Mouse (Mus musculus) layer of hippocampus, adult 9-10 months (tissue): ENCODE results near the gene Efcab11.
A peak's percentile ranks its signal among the peaks of the same experiment; 100 is the strongest.
"Not testable (repeated sequence)": the region's sequence is repeated elsewhere in the genome, so short reads cannot be mapped to it uniquely, and the experiment has no call there.

Experiments
- DNase-seq: peaks from one replicate; pipeline ENCODE4 v3.0.0; 2022; ENCODE audit warnings: low spot score

Efcab11 gene

DNA sequence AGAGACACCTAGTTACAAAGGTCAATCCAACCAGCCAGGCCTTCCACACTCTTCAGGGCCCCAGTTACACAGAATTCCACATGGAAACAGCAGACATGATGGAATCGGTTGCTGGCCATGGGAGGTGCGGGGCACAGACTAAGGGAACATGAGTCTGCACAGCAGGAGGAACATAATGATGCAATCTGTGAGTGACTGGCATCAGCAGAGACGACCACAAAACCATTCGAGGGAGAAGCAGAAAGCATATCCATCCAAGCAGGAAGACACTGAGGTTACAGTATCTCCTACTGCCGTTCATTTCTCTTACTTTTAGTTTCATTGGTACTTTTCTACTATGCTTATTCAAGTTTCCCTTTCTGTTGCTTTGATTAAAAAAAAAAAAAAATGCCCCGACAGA lies 9.6 kb downstream of the Efcab11 start:
- no peak for DNase-seq

DNA sequence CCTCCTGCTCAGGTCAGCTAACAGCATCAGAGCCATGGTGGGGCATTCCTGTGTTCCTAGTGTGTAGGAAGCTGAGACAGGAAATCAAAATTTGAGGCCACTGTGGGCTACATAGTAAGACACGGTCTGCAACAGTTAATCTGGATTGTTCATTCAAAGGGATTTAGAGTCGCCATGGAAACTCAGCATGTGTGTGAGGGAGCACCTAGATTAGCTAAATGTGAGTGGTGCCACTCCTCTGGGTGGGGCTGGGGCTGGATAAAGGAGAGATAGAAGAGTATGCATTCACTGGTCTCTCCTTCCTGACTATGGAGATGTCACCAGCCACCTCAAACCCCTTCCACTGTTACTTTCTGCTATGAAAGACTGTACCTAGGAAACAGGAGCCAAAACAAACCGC lies 10.8 kb downstream of the Efcab11 start:
- DNase-seq, result no peak

DNA sequence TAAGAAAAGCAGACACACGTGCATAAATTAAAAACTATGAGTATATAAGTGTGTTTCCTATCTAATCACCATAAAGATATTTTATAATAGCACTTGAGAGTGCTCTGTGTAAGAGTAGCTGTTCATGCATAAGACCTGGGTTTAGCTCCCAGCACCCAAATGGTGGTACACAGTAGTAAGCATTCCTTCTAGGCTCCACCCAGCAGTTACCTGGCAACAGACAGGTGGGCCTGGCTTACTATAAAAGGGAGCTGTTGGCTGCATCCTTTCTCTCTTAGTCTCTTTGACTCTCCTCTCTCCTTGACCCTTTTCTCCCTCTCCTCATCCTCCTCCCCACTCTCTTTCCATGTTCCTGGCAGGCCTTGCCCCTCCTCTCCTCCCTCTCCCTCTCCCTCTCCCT lies 15.4 kb downstream of the Efcab11 start:
- DNase-seq, result no peak

DNA sequence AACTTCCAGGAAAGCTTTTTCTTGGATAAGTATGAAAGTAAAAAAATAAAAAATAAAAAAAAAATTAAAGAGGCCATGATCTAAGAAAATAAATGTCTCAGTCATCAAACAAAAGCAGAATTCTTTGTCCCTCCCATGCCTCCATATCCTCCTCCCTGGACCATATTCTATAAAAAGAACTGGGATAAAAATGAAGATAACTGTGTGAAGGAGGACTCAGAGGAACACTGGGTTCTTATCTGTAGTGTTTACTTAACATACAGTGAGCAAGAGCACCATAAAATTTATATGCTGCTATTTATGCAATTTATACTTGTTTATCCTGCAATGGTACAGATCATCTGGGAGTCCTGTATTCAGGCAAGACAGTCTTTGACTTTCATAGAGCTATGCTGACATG lies 19.6 kb downstream of the Efcab11 start:
- DNase-seq, result no peak

DNA sequence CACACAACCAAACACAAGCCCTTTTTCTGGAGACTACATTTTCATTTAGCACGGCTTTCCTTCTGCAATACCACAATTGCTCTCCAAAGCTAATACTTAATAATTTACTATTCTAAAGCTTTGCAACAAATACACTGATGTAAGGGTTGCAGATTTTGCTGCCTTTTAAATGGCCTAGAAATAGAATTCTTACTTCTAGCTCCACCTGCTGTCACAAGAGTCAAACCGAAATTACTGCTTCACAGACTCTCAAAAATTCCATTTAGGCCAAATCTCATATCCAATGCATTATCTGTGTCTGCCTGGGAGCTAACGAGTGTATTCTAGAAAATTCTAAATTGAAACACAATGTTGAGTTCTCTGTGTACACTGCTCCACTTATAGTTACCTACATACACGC lies 23.3 kb downstream of the Efcab11 start:
- no peak for DNase-seq

DNA sequence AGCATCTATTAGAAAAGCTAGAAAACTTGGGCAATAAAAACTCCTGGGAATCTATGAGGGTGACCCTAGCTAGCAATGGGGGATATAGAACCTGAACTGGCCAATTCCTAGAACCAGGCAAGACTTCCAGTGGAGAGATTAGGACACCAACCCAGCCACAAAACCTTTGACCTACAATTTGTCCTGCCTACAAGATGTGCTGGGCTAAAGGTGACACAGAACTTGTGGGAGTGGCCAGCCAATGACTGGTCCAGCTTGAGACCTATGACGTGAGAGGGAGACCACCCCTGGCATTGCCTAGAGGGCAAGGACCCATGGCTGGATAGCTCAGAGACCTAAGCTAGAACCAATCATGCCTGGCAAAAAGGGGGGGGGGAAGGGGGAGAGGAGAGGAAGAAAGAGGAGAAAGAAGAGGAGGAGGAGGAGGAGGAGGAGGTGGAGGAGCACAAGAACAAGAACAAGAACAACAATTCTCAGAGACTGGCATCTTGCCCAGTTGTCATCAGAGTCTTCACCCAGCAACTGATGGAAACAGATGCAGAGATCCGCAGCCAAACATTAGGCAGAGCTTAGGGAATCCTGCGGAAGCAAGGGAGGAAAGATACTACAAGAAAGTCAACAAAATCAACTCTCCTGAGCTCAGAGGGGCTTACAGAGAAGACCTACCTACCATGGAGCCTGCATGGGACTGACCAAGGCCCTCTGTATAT lies 24.7 kb downstream of the Efcab11 start:
- no peak for DNase-seq

DNA sequence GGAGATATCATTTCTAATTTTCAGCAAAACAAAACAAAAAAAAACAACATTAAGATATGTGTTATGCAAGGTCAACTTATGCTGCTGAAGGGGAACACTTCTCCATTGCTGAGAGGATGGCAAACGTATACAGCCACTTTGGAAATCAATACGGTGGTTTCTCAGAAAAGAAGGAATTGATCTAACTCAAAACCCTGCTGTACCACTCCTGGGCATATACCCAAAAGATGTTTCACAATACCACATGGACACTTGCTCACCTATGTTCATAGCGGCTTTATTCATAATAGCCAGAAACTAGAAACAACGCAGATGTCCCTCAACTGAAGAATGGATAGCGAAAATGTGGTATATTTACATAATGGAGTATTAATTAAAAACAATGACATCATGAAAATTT lies 25.6 kb downstream of the Efcab11 start:
- DNase-seq, result no peak

DNA sequence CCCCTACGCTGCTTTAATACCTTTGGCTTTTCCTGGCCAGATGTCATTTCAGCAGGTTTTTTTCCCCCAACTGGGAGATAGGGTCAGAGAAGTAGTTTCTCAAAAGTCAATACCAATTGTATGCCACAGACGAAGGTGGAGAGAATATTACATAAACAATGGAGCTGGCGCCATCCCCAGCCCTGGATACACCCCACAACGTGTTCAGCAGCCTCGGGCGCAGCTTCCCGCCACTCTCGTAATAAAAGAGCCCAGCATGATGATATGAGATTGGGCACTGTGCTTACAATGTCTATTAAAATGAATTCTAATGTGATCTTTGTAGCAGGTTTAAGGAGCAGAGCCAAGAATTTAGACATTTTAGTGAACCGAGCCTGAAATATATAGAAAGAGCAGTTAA lies 28.2 kb downstream of the Efcab11 start:
- DNase-seq, result no peak

DNA sequence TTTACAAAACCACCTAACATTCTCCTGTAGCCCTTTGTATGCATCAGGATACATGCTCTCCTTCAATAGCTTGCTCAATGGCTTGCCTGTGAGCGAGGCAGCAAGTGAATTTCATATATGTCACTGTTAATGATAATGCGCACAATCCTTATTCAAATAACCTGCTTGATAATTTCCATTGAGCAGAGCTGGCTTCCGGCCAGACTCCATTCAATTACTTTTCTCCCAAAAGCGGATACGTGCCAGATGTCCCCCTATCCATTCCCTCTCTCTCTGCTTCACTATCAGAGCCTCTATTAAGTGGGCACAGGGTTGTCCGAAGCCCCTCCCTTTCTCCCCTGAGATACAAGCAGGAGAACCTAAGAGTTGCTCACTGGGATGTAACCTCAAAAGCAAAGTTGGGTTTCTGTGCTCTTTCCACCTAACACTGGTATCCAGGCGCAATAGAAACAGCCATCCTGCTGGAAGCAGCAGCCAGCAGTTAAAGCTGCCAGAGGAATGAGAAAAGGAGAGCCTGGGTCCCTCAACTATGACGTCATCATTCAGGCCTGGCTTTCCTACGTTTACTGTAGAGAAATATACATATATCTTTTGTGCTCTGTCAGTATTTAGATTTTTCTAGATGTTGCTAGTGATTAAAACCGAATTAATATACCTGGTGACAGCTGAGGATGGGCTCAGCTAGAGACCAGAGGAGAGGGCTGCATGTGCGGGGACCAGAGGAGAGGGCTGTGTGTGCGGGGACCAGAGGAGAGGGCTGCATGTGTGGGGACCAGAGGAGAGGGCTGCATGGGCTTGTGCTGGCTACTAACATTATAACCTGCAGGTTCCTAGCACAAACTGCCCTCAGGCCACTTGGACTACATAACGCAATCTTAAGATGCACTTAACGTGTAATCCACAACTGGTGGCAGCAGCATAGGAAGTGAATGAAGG lies 30.6 kb downstream of the Efcab11 start:
- DNase-seq, result no peak

DNA sequence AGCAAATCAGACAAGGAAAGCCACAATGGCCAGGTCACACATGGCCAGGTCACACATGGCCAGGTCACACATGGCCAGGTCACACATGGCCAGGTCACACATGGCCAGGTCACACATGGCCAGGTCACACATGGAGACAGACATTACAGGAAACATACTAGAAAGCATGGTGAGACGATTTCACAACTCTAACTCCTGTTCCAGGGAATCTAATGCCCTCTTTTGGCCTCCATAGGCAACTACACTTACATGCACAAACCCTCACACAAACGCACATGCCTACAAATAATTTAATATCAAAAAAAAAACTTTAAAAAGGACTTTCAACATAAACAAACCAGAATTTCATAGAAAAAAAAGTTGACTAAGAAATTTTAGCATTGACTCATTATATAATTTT lies 34.2 kb downstream of the Efcab11 start:
- DNase-seq, result no peak

DNA sequence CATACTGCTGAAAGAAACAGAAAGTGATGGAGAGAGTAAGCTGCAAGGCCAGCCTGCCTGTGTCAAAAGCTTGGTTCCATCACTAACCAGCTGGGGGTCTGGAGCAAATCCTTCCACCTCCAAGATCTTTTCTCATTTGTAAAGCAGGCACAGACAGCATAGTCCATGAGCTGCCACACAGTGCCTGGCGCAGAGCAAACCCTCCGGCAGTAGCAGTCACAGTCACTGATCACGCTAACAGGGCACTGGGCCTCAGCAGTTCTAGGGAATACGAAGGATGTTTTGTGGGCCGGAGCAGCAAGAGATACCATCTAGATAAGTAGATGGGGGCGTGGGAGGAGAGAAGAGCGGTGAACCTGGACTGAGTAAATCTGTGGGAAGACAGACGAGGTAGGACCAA lies 39.3 kb downstream of the Efcab11 start:
- DNase-seq, result no peak

DNA sequence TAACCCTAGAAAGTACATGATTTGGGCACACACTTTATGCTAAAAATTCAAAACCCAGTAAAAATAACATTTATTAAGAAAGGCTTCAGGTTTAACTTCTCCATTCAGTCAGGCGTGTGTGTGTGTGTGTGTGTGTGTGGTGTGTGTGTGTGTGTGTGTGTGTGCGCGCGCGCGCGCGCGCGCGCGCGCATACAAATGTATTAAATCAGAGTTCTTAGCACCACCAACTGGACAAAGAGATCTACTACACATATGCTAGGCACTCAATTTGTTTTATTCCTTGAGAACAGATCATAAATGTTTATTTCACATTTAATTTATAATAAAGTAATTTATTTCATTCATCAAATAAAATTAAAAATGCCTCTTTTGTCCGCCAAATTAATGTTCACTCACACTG lies 45.5 kb downstream of the Efcab11 start:
- DNase-seq, result peak; percentile 21

DNA sequence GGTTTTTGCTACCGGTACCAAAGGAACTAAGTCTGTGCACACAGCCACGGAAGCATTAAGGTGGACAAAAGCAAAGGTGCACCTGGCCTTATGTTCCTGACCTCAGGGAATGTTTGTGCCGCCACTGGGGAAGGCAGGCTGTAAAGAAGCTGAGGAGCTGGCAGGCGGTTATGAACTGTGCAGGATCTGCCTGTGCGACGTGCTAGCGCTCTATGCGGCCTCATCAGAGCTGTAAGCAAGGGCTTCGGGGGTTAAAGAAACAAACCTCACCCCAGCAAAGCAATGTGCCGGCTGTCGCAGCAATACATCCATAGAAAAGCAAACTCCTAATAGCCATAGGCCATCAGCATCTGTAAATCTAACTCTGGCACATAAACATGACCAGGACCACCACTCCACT lies 46.1 kb downstream of the Efcab11 start:
- no peak for DNase-seq

DNA sequence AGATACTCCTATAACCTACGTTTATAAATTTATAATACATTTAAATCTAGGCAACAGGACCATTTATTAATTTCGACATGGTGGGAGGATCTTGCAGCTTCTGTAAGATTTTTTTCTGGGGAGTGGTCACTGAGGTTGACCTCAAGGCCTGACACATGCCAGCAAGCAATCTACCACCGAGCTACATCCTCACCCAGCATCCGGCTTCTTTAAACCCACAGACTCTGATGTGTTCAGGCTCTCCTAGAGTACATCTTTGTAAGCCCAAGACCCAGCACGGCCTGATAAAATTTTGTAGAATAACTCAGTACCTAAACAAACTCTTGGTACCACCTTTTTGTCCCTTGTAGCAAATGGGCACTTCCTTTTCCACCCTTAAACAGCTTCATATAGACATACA lies 46.7 kb downstream of the Efcab11 start:
- DNase-seq, result no peak

DNA sequence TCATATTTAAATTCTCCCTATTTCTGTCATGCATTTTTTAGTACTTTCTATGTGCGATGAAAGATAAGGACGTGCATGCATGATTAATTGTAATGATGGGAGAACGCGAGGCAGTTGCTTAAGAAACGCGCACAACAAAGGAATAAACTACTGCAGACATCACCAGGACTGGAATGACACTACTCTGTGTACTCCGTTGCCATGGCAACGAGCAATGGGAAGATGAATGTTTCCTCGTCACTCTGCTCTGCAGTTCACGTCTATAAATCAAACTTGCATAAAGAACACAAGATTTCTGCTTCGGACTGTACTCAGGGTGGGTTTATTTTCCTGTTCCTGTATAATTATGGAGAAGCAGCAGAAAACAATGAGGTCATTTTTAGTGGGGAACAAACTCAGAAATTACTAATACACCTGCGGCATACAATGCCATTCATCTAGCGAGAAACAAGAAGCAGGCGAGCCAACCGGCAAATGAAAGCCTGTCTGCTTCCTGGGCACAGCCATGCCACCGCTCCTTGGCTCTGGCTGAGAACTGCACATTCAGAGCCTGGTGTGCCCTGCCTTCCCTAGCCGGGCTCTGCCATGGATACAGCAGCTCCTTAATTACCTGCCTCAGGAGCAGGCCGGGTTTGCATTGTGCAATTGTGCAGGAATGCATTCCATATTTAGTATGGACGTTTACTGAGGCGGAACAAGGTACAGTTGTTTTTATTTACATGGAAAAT lies 47.7 kb downstream of the Efcab11 start:
- peak; percentile 30 for DNase-seq

DNA sequence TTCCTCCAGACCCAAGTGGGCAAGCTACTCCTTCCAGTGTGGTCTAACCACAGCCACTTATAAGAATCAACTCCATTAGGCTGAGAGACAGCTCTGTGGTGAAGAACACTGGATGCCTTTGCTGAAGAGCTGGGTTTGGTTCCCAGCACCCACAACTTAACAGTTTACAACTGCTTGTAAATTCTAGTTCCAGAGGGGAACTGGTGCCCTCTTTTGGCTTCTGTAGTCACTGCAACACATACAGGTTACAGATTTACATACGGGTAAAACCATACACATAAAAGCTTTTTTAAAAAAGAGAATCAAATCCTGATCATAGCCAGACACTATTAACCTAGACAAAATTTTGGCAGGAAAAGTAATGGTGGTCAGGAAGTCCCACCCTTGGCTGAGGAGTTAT lies 50.8 kb downstream of the Efcab11 start:
- DNase-seq, result no peak

DNA sequence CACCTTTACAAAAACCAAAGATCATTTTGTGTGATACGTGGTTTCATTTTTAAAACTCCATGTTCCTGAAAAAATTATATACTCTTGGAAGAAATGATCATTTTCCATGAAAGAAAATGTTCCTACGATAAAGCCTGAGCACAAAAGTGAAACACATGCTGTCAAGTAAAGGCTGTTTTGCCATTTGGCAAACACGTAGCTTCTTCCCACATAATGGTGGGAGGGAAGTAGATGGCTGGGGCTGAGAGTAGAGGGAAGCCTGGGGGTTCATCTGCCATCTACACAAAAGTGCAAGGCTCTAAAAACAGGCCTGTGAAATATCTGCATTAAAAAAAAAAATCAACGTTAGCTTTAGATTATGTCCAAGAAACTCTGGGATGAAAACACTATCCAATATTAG lies 61.6 kb downstream of the Efcab11 start:
- DNase-seq, result no peak

DNA sequence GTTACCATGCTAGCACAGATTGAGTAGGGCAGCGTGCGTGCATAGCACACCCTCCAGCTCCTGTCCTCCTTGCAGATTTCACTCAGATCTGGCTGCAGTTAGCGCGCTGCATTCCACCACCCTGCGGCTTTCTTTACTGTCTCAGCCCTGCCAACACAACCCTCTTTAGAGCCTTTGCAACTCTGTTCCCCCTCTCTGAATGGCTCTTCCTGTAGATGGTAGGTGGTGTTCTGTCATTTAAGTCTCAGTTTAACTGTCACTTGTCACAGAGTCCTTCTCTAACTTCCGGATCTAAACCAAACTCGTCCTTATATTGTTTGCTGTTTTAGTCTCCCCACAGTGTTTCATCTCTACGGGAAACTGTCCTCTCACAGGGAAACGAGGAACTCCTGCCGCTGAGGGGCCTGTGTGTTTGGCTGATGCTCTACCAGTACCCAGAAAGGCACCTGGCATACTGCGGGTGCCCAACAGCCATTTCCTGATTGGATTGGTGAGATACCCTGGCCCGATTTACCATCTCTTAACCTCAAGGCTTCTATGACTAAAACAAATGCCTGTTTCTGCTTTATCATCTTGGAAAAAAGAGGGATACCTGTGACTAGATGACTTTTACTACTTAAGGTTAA lies 62.8 kb downstream of the Efcab11 start:
- DNase-seq, result no peak

DNA sequence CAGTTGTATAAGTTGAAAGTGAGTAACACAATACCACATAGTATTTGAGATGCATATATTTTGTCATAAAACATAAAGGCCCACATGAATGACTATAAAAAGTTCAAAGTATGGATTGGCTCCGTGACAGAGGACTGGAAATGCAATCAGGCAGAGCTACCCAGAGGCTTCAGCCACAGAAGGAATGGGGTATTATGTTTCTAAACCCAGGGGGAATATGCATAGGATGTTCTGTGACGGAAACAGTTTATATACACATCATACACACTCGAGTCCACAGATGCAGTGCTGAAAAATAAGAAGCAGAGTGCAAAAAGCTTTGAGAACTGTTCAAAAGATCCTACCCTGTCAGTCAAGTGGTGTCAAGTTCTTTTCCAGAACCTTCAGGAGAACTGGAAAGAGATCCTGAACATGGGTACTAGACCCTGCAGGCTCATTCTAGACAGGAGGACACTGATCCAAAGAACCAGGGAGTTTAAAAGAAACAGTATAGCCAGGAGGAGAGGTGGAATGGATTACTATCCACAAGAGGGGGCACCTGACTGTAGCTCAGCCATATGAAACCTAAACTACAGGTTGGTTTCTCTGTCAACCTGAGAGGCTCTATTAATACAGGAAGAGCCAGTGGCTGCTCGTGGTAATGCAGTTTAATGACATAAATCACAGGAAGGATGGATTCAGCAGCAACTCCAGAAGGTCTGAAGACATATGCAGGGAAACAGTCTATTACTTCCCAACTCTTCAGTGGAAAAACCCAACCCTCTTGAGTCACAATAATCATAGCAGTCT lies 64.9 kb downstream of the Efcab11 start:
- DNase-seq, result no peak

DNA sequence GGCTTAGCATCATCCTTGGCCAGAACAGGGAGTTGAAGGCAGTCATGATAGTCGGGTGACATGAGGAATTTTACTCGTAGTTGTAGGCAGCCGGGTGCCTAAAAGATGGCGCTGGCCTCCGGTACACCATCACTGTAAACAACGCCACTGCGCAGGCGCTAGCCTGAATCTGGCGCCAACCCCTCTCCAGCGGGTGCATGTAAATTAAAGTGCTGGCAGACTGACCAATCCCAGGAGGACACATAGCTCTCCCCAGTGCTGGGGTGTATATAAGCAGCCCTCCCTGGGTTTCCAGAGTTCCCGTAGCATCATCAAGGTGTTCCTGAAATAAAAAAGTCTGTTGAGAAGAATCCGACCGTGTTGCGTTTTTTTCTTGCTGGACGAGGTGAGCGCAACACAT lies 66.2 kb downstream of the Efcab11 start:
- DNase-seq, result not testable (repeated sequence)

DNA sequence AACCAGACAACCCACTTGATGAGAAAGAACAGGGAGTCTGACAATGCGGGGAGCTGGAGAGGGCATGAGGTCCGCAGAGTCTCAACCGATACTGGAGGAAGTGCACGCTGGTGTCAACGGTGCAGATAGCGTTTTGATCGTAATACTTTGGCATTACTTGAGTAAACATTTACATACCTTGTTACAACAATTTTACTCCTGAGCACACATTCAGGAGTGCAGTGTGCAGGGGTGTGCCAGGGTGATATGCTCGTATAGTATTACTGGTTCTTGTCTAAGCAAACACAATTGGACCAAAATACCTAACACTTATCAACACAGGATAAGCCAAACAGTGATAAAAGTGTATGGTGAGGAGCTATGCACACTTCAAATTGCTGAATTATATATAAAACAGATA lies 69.0 kb downstream of the Efcab11 start:
- DNase-seq, result no peak

DNA sequence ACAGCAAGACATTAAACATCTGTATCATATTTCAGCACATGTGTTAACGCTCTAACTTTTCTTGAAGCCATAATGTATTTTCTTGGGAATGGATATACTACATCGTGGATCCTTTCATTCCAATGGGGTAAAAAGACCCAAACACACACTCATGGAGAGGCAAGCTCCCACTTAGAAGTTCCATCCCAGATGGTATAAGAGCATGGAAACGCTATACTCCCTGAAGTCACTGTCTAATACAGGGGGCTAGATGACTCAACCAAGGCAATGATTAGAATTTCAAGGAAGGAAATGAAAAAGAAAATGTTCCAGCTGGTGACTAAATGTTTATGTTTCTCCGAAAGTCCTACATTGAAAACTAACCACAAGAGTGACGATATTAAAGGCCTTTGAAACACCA lies 76.3 kb downstream of the Efcab11 start:
- no peak for DNase-seq
